Mouse (Mus musculus) myocyte (in vitro differentiated cells): ENCODE data around the gene Acad9.

Source experiments
- MAX ChIP-seq: IDR thresholded peaks from one replicate; pipeline ENCODE4 v1.6.1; 2011; ENCODE audit warnings: low read depth, mild to moderate bottlenecking, control low read depth
- POLR2A ChIP-seq: IDR thresholded peaks from one replicate; pipeline ENCODE4 v1.6.1; 2011; ENCODE audit warnings: low read depth, mild to moderate bottlenecking, control low read depth, moderate library complexity; ENCODE audit not compliant: insufficient read length
- REST ChIP-seq: IDR thresholded peaks from one replicate; pipeline ENCODE4 v1.6.1; 2011; ENCODE audit warnings: mild to moderate bottlenecking, control low read depth, moderate library complexity; ENCODE audit not compliant: insufficient read depth, insufficient read length
- SRF ChIP-seq: IDR thresholded peaks from one replicate; pipeline ENCODE4 v1.6.1; 2011; ENCODE audit warnings: low read depth; ENCODE audit not compliant: control insufficient read depth, insufficient read length

- TF ChIP-seq POLR2A (no peak), MAX (no peak), SRF (no peak), REST (no peak)
Measured at GRCm38 (mm10) chr3:36082843-36083242, 17.1 kb downstream of the Acad9 start.
